Mouse (Mus musculus): Measurements from ENCODE around the gene Large2.

- TF ChIP-seq CTCF (IDR thresholded peaks at IDR 0.05; ENCODE audit: borderline replicate concordance, insufficient read depth, low read length) (no peak), POLR2A (IDR thresholded peaks at IDR 0.05; ENCODE audit: low read depth, low read length) (no peak)
These were observed 49.0 kb downstream of the Large2 start for GRCm38 (mm10) chr2:92325676-92326075.

Measured in embryonic fibroblast, embryonic 13.5 days (primary cell).